Mouse (Mus musculus) hindbrain, postnatal 0 days (tissue): ENCODE measurements at regions not wholly inside any gene's neighbourhood (a gene's known extent, or its start where the extent isn't known, plus 50 kb on each side); places are given as distances from the start of the nearest gene placed in this dataset.

Experiments
- ATAC-seq: fragments of 200-750 bp; cut with Nextera tagmentation; 2 replicates; pipeline ENCODE4 v1.8.0; 2017; ENCODE audit warnings: mild to moderate bottlenecking, moderate TSS enrichment, moderate library complexity
- DNase-seq: peaks from one replicate; pipeline ENCODE4 v3.0.0-alpha.2; 2015; ENCODE audit warnings: low spot score
- H3K27ac ChIP-seq: fragments of 300-500 bp; sonication (generic); 2 replicates; pipeline ENCODE4 v1.5.1; 2014; ENCODE audit warnings: mild to moderate bottlenecking
- H3K27me3 ChIP-seq: fragments of 300-500 bp; sonication (generic); 2 replicates; pipeline ENCODE4 v1.6.1; 2014; ENCODE audit warnings: low read length, mixed read lengths; ENCODE audit not compliant: insufficient read depth
- H3K36me3 ChIP-seq: fragments of 300-500 bp; sonication (generic); 2 replicates; pipeline ENCODE4 v1.6.1; 2014; ENCODE audit warnings: low read length, mixed read lengths; ENCODE audit not compliant: insufficient read depth
- H3K4me1 ChIP-seq: fragments of 300-500 bp; sonication (generic); 2 replicates; pipeline ENCODE4 v1.6.1; 2014; ENCODE audit warnings: antibody characterized with exemption, low read length, mixed read lengths; ENCODE audit not compliant: insufficient read depth
- H3K4me2 ChIP-seq: fragments of 300-500 bp; sonication (generic); 2 replicates; pipeline ENCODE4 v1.6.1; 2014; ENCODE audit warnings: low read depth, mild to moderate bottlenecking, low read length, moderate library complexity, mixed read lengths
- H3K4me3 ChIP-seq: fragments of 300-500 bp; sonication (generic); 2 replicates; pipeline ENCODE4 v1.5.1; 2014; ENCODE audit warnings: low read length
- H3K9ac ChIP-seq: fragments of 300-500 bp; sonication (generic); replicated peaks from 2 replicates; pipeline ENCODE4 v1.6.1; 2014; ENCODE audit warnings: mild to moderate bottlenecking, low read length, moderate library complexity, mixed read lengths
- H3K9me3 ChIP-seq: fragments of 300-500 bp; sonication (generic); 2 replicates; pipeline ENCODE4 v1.6.1; 2016; ENCODE audit warnings: low read length, mixed read lengths
- CTCF ChIP-seq: IDR thresholded peaks from 2 replicates; pipeline ENCODE4 v1.5.1; 2016; ENCODE audit warnings: antibody characterized with exemption, control low read depth, low read depth
- WGBS: fragments of 180-500 bp; shearing (Covaris S2); extraction: QIAGEN DNeasy Blood & Tissue Kit; methylation state at CpG from one replicate; pipeline ENCODE4 v1.1.7; 2014; 5-methylcytosine and 5-hydroxymethylcytosine counted together

- Histone ChIP-seq H3K4me3 (no peak overlapping the region), H3K27ac (no peak overlapping the region), H3K4me2 (no peak overlapping the region), H3K27me3 (no peaks in the 10 kb centered on the region), H3K9ac (no peak overlapping the region), H3K9me3 (no peaks in the 10 kb centered on the region), H3K4me1 (no peaks in the 10 kb centered on the region), H3K36me3 (no peaks in the 10 kb centered on the region)
- 52% methylated on average over 1 of the region's 1 CpGs for WGBS
- no peak for DNase-seq
- TF ChIP-seq CTCF, result no peak
- ATAC-seq, result no peak
Measured at GRCm38 (mm10) chr8:82618668-82619067, 155.3 kb downstream of the Zfp330 start.

- no peak overlapping the region for H3K27ac ChIP-seq
- H3K27me3 ChIP-seq, result no peaks in the 10 kb centered on the region
- no peaks in the 10 kb centered on the region for H3K9me3 ChIP-seq
- DNase-seq, result peak; percentile 69
- TF ChIP-seq CTCF, result no peak
- no peaks in the 10 kb centered on the region for H3K36me3 ChIP-seq
- H3K9ac ChIP-seq, result no peak overlapping the region
- H3K4me3 ChIP-seq, result no peak overlapping the region
- H3K4me1 ChIP-seq, result no peaks in the 10 kb centered on the region
- WGBS, result 39% methylated on average over 3 of the region's 3 CpGs
- H3K4me2 ChIP-seq, result no peak overlapping the region
- ATAC-seq, result peak; percentile 84
Measured at GRCm38 (mm10) chr8:82601556-82601955, 172.4 kb downstream of the Zfp330 start.

- no peaks in the 10 kb centered on the region for H3K4me1 ChIP-seq
- H3K9me3 ChIP-seq, result no peaks in the 10 kb centered on the region
- no peaks in the 10 kb centered on the region for H3K36me3 ChIP-seq
- no peak overlapping the region for H3K9ac ChIP-seq
- no peak overlapping the region for H3K4me2 ChIP-seq
- TF ChIP-seq CTCF, result no peak
- no peak overlapping the region for H3K4me3 ChIP-seq
- no peak overlapping the region for H3K27ac ChIP-seq
- no peak for ATAC-seq
- DNase-seq, result no peak
- H3K27me3 ChIP-seq, result no peaks in the 10 kb centered on the region
- 92% methylated on average over 1 of the region's 1 CpGs for WGBS
Measured at GRCm38 (mm10) chr8:82573434-82573833, 170.4 kb upstream of the Il15 start.

- Histone ChIP-seq H3K9me3 (no peaks in the 10 kb centered on the region), H3K27ac (no peak overlapping the region), H3K4me1 (no peaks in the 10 kb centered on the region), H3K4me2 (no peak overlapping the region), H3K4me3 (no peak overlapping the region), H3K36me3 (no peaks in the 10 kb centered on the region), H3K9ac (no peak overlapping the region), H3K27me3 (no peaks in the 10 kb centered on the region)
- no peak for DNase-seq
- no peak for TF ChIP-seq CTCF
- no peak for ATAC-seq
Measured at GRCm38 (mm10) chr8:82538121-82538520, 135.1 kb upstream of the Il15 start.

GRCm38 (mm10) chr8:82529153-82529552 is 126.1 kb upstream of the Il15 start:
- Histone ChIP-seq H3K4me1 (no peaks in the 10 kb centered on the region), H3K27me3 (no peaks in the 10 kb centered on the region), H3K4me2 (no peak overlapping the region), H3K9me3 (no peaks in the 10 kb centered on the region), H3K4me3 (no peak overlapping the region), H3K9ac (no peak overlapping the region), H3K27ac (no peak overlapping the region), H3K36me3 (no peaks in the 10 kb centered on the region)
- ATAC-seq (no peak), DNase-seq (no peak)
- TF ChIP-seq CTCF, result no peak
- WGBS, result 88% methylated on average over 3 of the region's 3 CpGs

GRCm38 (mm10) chr8:82523866-82524265 is 120.8 kb upstream of the Il15 start:
- Histone ChIP-seq H3K4me1 (no peaks in the 10 kb centered on the region), H3K9ac (no peak overlapping the region), H3K27me3 (no peaks in the 10 kb centered on the region), H3K27ac (no peak overlapping the region), H3K9me3 (no peaks in the 10 kb centered on the region), H3K36me3 (no peaks in the 10 kb centered on the region), H3K4me2 (no peak overlapping the region), H3K4me3 (no peak overlapping the region)
- DNase-seq (no peak), ATAC-seq (no peak)
- 95% methylated on average over 14 of the region's 14 CpGs for WGBS
- TF ChIP-seq CTCF, result no peak

- DNase-seq, result no peak
- Histone ChIP-seq H3K4me3 (no peak overlapping the region), H3K9me3 (no peaks in the 10 kb centered on the region), H3K4me2 (no peak overlapping the region), H3K4me1 (no peaks in the 10 kb centered on the region), H3K27ac (no peak overlapping the region), H3K36me3 (no peaks in the 10 kb centered on the region), H3K27me3 (no peaks in the 10 kb centered on the region), H3K9ac (no peak overlapping the region)
- TF ChIP-seq CTCF, result no peak
- ATAC-seq, result no peak
- WGBS, result 71% methylated on average over 2 of the region's 2 CpGs
Measured at GRCm38 (mm10) chr8:82498496-82498895, 95.5 kb upstream of the Il15 start.
